Mouse (Mus musculus) stomach, postnatal 0 days (tissue): ENCODE measurements at regions not wholly inside any gene's neighbourhood (a gene's known extent, or its start where the extent isn't known, plus 50 kb on each side); places are given as distances from the start of the nearest gene placed in this dataset.

Experiments used
- ATAC-seq: fragments of 200-750 bp; cut with Nextera tagmentation; 2 replicates; pipeline ENCODE4 v1.8.0; 2017; ENCODE audit not compliant: low FRiP score, low TSS enrichment
- DNase-seq: peaks from one replicate; pipeline ENCODE4 v3.0.0-alpha.2; 2016; ENCODE audit warnings: low spot score
- H3K27ac ChIP-seq: fragments of 300-500 bp; sonication (generic); replicated peaks from 2 replicates; pipeline ENCODE4 v1.5.1; 2014; ENCODE audit warnings: mild to moderate bottlenecking, control low read depth
- H3K27me3 ChIP-seq: fragments of 300-500 bp; sonication (generic); 2 replicates; pipeline ENCODE4 v1.6.1; 2014; ENCODE audit warnings: low read length; ENCODE audit not compliant: control insufficient read depth, insufficient read depth
- H3K36me3 ChIP-seq: fragments of 300-500 bp; sonication (generic); 2 replicates; pipeline ENCODE4 v1.6.1; 2014; ENCODE audit warnings: low read length, mixed read lengths; ENCODE audit not compliant: control insufficient read depth, insufficient read depth
- H3K4me1 ChIP-seq: fragments of 300-500 bp; sonication (generic); replicated peaks from 2 replicates; pipeline ENCODE4 v1.6.1; 2014; ENCODE audit warnings: antibody characterized with exemption; ENCODE audit not compliant: control insufficient read depth, insufficient read depth
- H3K4me2 ChIP-seq: fragments of 300-500 bp; sonication (generic); replicated peaks from 2 replicates; pipeline ENCODE4 v1.6.1; 2014; ENCODE audit warnings: low read depth, mild to moderate bottlenecking, control low read depth, moderate library complexity
- H3K4me3 ChIP-seq: fragments of 300-500 bp; sonication (generic); 2 replicates; pipeline ENCODE4 v1.5.1; 2014; ENCODE audit warnings: low read depth, low read length, control low read depth
- H3K9ac ChIP-seq: fragments of 300-500 bp; sonication (generic); 2 replicates; pipeline ENCODE4 v1.6.1; 2014; ENCODE audit warnings: mild to moderate bottlenecking, low read length, control low read depth, mixed read lengths
- H3K9me3 ChIP-seq: fragments of 300-500 bp; sonication (generic); 2 replicates; pipeline ENCODE4 v1.6.1; 2016; ENCODE audit warnings: low read length; ENCODE audit not compliant: control insufficient read depth
- CTCF ChIP-seq: IDR thresholded peaks from 2 replicates; pipeline ENCODE4 v1.5.1; 2016; ENCODE audit warnings: antibody characterized with exemption, low read depth, mild to moderate bottlenecking, moderate library complexity
- EP300 ChIP-seq: optimal IDR thresholded peaks from 2 replicates; pipeline ENCODE3; 2016; ENCODE audit warnings: antibody characterized with exemption
- WGBS: fragments of 180-500 bp; shearing (Covaris S2); extraction: QIAGEN DNeasy Blood & Tissue Kit; methylation state at CpG from one replicate; pipeline ENCODE4 v1.1.7; 2014; 5-methylcytosine and 5-hydroxymethylcytosine counted together

DNA sequence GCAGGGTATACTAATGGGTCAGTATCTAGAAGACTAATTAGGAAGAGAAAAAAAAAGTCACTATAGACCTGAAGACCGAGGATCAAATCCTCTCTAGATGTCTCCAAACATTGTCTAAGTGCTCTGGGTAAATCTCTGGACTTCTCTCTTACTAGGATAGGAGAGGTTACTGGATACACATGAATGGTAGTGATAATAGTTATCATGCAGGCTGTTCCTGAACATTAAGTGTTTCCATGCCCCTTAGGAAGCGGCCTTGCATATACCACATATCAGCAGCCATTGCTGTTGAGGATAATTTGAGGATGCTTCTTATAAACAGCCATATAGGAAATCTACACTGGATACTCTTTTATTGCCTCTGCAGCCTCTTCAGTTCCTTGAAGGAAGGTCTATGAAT, 274.2 kb upstream of the Ppargc1a start:
- DNase-seq, result no peak
- no peak overlapping the region for H3K4me3 ChIP-seq
- no peaks in the 10 kb centered on the region for H3K36me3 ChIP-seq
- ATAC-seq, result no peak
- H3K27me3 ChIP-seq, result no peaks in the 10 kb centered on the region
- TF ChIP-seq CTCF (no peak), EP300 (no peak)
- H3K4me1 ChIP-seq, result no peaks in the 10 kb centered on the region
- no peaks in the 10 kb centered on the region for H3K9me3 ChIP-seq
- no peak overlapping the region for H3K4me2 ChIP-seq
- WGBS, result 95% methylated on average over 2 of the region's 2 CpGs
- H3K9ac ChIP-seq, result no peak overlapping the region
- H3K27ac ChIP-seq, result no peak overlapping the region

GRCm38 (mm10) chr5:51840638-51841329, 273.3 kb upstream of the Ppargc1a start:
- Histone ChIP-seq H3K27me3 (no peaks in the 10 kb centered on the region), H3K4me2 (no peak overlapping the region), H3K4me1 (no peaks in the 10 kb centered on the region), H3K9me3 (no peaks in the 10 kb centered on the region), H3K4me3 (no peak overlapping the region), H3K36me3 (no peaks in the 10 kb centered on the region), H3K27ac (no peak overlapping the region), H3K9ac (no peak overlapping the region)
- TF ChIP-seq EP300, result no peak
- TF ChIP-seq CTCF, result no peak
- DNase-seq (no peak), ATAC-seq (no peak)
- WGBS, result 85% methylated on average over 11 of the region's 11 CpGs

GRCm38 (mm10) chr5:51839292-51839691, 271.8 kb upstream of the Ppargc1a start:
- no peaks in the 10 kb centered on the region for H3K27me3 ChIP-seq
- 48% methylated on average over 4 of the region's 4 CpGs for WGBS

GRCm38 (mm10) chr5:51830551-51830950, 263.0 kb upstream of the Ppargc1a start:
- no peak for ATAC-seq
- no peak for TF ChIP-seq CTCF
- no peak for TF ChIP-seq EP300
- DNase-seq, result no peak

More at GRCm38 (mm10) chr5:51839292-51839691, 271.8 kb upstream of the Ppargc1a start:
- no peaks in the 10 kb centered on the region for H3K4me1 ChIP-seq
- no peaks in the 10 kb centered on the region for H3K9me3 ChIP-seq
- H3K36me3 ChIP-seq, result no peaks in the 10 kb centered on the region
- no peak overlapping the region for H3K4me2 ChIP-seq
- DNase-seq (no peak), ATAC-seq (no peak)
- no peak overlapping the region for H3K4me3 ChIP-seq
- TF ChIP-seq CTCF (no peak), EP300 (no peak)
- H3K27ac ChIP-seq, result no peak overlapping the region
- no peak overlapping the region for H3K9ac ChIP-seq

GRCm38 (mm10) chr5:51830015-51830414, 262.5 kb upstream of the Ppargc1a start:
- TF ChIP-seq CTCF (no peak), EP300 (no peak)
- ATAC-seq (no peak), DNase-seq (no peak)
- H3K4me1 ChIP-seq, result no peaks in the 10 kb centered on the region
- no peak overlapping the region for H3K4me2 ChIP-seq
- no peaks in the 10 kb centered on the region for H3K9me3 ChIP-seq
- no peaks in the 10 kb centered on the region for H3K27me3 ChIP-seq
- H3K4me3 ChIP-seq, result no peak overlapping the region
- no peak overlapping the region for H3K27ac ChIP-seq
- H3K36me3 ChIP-seq, result no peaks in the 10 kb centered on the region
- WGBS, result 37% methylated on average over 2 of the region's 2 CpGs
- H3K9ac ChIP-seq, result no peak overlapping the region

More at GRCm38 (mm10) chr5:51830551-51830950, 263.0 kb upstream of the Ppargc1a start:
- Histone ChIP-seq H3K9me3 (no peaks in the 10 kb centered on the region), H3K4me1 (no peaks in the 10 kb centered on the region), H3K4me2 (no peak overlapping the region), H3K36me3 (no peaks in the 10 kb centered on the region), H3K27me3 (no peaks in the 10 kb centered on the region), H3K4me3 (no peak overlapping the region), H3K9ac (no peak overlapping the region), H3K27ac (no peak overlapping the region)
- 64% methylated on average over 6 of the region's 6 CpGs for WGBS

GRCm38 (mm10) chr5:51829606-51830005, 262.1 kb upstream of the Ppargc1a start:
- H3K27me3 ChIP-seq, result no peaks in the 10 kb centered on the region
- DNase-seq (no peak), ATAC-seq (no peak)
- H3K27ac ChIP-seq, result no peak overlapping the region
- H3K4me3 ChIP-seq, result no peak overlapping the region
- no peaks in the 10 kb centered on the region for H3K4me1 ChIP-seq
- no peak overlapping the region for H3K4me2 ChIP-seq
- H3K9me3 ChIP-seq, result no peaks in the 10 kb centered on the region
- no peaks in the 10 kb centered on the region for H3K36me3 ChIP-seq
- 68% methylated on average over 3 of the region's 3 CpGs for WGBS
- no peak for TF ChIP-seq EP300
- no peak for TF ChIP-seq CTCF
- H3K9ac ChIP-seq, result no peak overlapping the region
